Mouse (Mus musculus) activated CD4-positive, CD25-positive, alpha-beta regulatory T cell, adult 4 months (primary cell): ENCODE results near the gene Chst15. TPM values are rescaled to one million over a fixed set of nuclear protein-coding genes. Genes with fewer than 3 reads are reported as not detected.

ENCODE experiments used
- ATAC-seq: one replicate; pipeline ENCODE4 v1.8.0; 2017
- polyA plus RNA-seq, 2 experiments: library from polyadenylated mRNA; unstranded; fragments of 100-300 nt; shearing (Covaris generic); gene quantifications; one replicate each; pipeline ENCODE4 v1.2.1; 2017

Gene Chst15
- polyA plus RNA-seq, 2 experiments from 2014 or later = 2.1 to 4.0 TPM

DNA sequence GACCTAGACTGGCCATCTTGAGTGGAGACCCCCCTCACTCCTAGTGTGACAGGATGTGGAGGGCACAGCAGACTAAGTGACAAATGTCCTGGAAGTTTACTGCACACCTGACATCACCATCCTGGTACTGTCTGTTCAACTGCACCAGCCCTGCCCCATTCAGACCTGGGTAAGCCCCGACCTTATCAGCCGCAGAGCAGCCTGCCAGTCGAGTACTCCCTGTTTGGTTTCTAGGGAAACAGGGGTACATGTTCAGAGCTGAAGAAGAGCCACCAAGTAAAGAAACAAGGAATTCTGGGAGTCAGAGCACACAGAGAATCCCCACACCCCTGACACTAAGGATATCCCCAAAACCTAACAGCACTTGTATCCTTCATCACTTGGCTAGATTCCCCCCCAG is 55.1 kb downstream of the Chst15 start:
- no peak for ATAC-seq

DNA sequence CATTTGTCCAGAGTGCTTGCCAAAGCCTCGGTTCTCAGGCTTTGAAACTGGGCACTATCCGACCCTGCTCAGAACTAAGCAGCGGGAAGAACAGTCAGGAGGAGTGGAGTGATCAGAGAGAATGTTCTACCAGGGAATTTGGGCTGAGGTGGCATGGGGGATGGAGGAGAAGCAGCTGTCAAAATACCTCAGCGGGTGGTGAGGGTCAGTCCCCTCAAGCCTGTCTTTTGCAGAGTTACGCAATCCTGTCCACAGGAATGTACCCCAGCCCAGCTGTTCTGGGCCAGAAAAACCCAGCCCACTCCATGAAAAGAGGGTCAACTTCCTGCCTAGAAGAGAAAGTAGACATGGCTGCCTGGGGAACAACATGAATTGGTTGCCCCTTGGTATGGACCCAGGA is 56.4 kb downstream of the Chst15 start:
- ATAC-seq = no peak

DNA sequence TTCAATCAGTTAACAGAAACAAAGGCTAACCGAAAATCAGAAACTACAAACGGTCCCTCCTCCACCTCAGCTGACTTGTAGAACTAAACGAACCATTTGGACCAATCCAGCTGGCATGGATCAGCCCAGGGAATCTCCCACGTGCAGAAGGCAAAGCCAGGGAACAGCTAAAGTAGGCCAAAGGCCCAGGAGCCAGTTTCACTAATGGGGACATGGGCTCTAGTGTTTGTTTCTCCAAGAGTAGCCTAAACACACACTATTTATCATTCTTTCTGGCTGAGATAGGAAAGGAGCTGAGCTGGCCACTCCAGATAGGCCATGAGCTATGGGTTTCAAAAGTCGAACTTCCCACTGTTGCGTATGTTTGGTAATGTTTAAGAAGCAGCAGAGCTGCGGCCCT is 58.2 kb downstream of the Chst15 start:
- no peak for ATAC-seq

DNA sequence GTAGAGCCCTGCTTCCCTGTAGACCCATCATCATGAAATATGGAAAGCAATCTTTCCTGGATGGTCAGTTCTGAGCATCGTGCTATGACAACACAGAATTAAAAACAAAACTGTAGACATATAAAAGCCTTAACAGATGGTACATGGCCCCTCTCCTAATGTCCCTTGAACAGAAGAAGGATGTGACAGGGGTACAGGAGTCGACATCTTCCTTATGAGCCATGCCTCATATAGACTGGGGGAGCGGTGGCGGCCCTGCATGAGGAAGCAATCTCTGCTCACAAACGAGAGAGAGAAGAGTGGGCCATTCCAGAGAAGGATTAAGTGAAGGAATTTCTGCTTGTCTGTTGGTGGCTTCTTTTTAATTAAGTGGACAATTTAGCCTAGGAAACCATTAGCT is 58.8 kb downstream of the Chst15 start:
- ATAC-seq = no peak

DNA sequence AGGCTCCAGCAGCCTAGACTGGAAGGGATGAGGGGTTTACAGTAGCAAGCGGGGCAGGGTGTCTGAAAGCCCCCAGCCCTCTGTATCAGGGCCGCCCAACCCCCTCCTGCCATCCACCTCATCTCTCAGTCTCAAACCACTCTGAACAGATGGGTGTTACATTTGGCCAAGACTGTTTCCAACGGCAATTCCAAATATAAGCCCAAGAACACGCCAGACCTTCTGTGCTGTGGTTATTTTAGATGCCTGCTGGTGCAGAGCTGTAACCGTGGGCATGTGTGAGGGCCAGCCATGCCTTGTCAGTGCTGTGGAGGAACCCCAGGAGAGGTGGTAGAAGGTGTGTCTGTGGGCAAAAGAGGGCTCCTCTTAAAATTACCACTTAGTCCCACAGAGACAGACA is 63.5 kb downstream of the Chst15 start:
- no peak for ATAC-seq

DNA sequence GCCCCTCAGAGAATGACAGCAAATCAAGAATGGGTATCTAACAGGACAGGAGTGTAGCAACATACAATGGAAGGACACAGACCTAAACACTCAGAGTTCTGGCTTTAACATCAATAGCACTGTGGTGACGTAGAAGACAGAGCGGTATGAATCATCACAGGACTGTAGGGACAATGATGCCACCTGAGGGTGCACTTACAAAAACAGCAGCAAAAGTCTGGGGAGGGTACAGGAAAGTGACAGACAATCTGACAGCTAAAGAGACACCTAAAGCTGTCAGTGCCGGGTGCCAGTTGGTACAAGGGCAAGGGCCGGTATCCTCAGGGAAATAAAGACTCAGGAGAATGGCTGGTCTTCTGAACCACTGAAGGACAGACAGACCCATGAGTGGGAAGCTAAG is 64.0 kb downstream of the Chst15 start:
- ATAC-seq = no peak

DNA sequence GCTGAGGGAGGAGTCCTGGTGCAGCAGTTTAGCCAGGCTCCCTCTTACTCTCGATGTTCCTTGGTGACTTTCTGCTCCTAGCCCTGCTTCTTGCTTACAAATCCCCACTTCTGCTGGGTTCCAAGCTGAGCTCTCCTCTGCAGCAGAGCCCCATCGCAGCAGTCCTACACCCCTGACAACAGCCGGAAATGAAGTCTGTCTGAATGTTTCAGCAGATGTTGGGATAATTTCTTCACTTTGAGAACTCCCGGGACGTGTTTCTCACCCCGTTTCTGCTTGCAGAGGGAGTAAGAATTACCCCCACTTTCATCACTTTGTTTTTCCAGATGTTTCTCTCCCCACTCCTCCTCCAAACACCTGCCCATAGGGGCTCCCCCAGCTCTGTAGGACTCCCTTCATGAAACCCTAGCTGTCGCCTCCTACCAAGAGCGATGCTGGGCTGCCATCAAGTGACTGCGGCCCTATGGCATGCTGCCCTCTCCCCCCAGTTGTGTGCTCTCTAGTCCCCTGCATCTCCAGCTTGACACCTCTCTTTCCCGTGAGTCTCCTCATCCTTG is 67.4 kb downstream of the Chst15 start:
- no peak for ATAC-seq

DNA sequence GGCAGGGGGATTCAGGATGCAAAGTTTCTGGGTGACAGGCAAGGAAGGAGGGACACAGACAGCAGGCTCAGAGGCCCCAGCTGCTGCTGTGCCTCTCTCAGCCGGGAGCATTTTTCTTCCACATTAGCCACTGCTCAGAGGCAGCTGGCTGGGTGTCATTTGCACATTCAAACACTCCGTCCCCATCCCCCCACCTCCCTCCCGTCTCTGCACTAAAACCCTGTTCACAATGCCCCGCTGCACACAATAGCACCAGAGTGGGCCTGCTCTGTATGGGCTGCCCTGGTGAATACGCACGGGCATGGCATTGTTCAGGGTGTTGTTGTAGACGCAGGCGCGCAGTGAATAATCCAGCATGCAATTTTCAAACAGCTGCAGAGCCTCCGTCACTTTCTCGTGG is 69.5 kb downstream of the Chst15 start:
- no peak for ATAC-seq

DNA sequence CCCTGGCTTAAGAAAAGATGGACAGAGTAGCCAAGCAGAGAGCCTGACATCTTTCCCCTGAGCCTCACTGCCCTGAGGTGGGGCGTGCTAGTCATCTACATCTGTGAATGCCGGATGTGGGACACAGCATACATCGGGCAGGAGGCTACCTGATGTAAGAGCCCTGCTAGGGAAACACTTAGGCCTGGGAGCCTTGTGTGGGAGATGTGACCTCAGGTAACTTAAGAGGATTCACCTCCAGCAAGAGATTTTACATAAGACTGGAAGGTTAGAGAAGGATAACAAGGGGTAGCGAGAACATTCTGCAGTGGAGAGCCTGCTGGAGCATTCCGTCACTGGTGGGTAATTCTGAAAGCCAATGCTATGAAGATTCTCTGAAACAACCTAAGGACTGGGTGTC is 69.9 kb downstream of the Chst15 start:
- no peak for ATAC-seq

DNA sequence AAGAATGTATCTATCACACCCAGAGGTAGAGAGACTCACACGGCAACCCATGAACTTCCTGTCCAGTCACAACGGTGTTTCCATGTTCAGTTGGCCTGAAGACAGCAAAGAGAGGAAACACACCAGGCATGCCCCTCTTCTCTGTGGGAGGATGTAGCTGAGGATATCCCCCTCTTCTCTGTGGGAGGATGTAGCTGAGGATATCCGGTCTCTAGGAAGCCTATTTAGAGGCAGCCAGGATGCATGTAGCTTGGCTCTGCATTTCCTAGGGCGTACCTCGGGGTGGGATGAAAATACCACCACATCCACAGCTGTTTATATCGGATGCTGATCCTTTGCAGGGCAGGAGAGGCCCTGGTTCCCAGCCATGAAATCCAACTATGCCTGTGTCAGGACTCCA is 71.3 kb downstream of the Chst15 start:
- ATAC-seq = no peak

DNA sequence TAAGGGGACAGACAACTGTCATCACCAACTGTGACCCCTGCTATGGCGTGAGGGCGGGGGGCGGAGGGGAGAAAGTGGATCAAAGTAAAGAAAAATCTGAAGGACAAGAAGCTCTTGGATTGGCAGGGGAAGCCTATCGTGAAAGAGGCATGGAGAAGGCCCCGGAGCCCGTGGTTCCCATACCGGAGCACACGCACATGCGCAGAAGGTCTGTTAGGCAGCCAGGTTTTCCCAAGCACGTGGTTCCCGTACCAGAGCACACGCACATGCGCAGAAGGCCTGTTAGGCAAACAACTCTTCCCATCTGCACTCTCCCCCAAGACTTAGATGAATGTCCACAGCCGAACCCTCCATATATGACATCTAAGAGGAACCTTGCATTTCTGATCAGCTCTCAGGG is 72.4 kb downstream of the Chst15 start:
- no peak for ATAC-seq

DNA sequence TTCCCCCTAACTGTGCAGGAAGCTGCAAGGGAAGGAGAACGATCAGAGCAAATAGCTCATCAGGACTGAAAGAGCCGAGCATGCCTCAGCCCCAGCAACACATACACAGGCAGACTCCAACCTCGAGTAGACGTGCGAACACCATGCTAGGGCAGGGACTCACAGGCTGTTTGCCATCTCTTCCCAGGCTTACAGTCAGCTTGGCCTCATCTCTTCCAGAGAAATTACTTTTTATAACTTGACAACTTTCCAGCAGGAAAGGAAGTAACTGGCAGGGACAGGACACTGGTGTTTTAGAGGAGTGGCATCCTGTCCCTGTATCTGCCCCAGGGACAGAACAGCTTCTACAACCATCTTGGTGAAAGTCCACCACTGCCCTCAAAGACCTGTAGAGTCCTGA is 73.8 kb downstream of the Chst15 start:
- ATAC-seq = no peak

DNA sequence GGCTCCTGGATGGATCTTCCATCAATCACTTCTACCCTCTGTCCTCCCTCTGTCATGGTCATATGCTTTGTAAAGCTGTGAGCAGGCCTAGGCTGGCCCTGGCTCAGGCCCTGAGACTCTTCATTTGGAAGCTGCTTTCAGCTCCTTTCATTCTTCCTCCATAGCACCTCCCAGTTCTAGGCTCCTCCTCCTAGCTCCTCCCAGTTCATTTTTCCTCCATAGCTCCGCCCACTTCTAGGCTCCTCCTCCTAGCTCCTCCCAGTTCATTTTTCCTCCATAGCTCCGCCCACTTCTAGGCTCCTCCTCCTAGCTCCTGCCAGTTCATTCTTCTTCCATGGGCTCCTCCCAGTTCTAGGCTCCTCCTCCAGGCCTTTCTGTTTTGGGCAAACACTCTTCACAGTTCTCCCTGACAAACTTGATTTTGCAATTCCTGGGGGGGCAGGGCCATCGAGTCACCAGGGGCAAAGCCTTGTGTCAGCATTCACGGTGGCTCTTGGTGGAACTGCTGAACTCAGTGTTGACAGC is 74.3 kb downstream of the Chst15 start:
- ATAC-seq = no peak

DNA sequence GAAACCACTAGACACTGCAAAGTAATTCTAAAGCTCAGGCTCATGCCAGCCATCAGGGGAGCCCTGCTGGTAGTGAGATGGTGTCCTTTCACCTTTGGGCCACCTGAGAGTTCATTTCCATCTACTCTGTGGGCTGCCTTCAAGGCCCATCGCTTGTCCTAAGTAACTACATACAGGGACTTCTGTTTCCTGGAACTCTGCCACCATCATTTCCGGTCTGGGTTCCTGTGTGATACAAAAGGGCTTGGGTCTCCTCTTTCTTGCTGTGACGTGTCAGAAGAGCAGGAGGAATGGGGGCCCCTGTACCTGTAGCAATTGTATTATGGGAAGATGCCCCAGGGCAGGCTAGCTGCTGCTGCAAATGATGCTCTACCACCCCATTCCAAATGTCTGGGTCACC is 78.1 kb downstream of the Chst15 start:
- no peak for ATAC-seq

DNA sequence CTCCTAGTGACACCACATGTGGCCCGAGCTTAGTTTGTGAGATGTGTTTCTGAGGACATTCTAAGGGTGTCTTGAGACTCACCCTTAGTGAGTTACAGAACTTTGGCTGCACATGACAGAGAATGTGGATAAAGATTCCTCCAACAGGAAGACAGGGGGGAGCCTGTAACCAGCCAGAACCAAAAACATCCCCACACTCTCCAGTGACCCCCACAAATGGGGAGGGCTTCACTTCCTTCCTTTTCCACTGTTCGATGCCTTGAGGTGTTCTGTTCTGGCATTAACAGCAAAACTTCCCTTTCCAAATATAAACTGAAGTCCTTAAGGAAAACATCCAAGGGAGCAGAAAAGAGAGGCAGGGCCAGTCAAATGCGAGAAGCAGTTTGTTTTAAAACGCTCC is 79.8 kb downstream of the Chst15 start:
- no peak for ATAC-seq

DNA sequence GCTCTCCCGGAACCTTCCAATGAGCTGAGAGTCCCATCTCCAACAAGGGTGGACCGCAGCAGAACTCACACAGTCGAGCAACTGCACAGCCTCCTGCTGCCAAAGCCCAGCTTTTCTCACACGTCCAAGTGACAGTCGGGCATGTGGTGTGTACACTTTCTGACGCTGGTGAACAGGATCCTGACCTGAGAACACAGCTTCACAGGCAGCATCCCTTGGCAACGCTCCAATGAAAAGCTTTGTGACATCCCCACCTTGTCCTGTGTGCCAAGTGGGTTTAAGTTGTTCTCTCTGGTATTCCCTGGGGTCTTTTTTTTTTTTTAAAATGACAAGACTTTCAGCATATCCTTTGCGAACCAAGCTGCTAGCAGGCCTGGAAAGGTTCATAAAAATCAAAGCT is 80.2 kb downstream of the Chst15 start:
- no peak for ATAC-seq

DNA sequence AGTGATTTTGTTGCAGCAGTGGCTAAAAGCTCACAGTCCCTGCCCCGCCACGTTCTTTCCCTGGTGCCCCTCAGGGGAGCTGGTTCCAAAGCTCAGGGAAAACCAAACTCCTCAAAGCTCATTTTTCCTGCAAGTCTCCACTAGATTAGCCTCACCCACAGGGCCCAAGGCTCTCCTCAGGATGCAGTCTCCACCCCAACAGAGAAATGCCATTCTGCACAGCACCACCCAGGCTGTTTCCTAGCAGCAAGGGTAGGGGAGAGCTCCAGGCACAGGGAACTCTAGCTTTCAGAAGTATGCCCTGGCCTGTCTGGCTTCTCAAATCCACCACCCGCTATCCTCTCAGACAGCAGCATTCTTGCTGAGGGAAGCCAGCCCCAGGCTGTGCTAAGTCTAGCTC is 82.8 kb downstream of the Chst15 start:
- ATAC-seq = no peak

DNA sequence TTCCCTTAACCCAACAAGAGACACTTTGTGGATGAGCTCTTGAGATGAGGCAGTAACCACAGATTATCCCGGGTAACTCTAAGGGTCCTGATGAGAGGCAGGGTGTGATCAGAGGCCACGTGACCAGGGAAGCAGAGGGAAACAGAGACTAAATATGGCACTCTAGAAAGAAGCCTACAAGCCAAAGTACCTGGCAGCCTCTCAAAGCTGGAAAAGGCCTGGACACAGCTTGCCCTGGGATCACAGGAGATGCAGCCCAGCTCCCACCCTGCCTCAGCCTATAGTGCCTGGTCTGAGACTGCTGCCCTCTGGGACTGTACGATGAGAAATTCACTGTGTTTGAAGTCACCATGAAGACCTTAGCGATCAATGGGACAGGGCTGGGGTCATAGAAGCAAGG is 83.3 kb downstream of the Chst15 start:
- no peak for ATAC-seq

DNA sequence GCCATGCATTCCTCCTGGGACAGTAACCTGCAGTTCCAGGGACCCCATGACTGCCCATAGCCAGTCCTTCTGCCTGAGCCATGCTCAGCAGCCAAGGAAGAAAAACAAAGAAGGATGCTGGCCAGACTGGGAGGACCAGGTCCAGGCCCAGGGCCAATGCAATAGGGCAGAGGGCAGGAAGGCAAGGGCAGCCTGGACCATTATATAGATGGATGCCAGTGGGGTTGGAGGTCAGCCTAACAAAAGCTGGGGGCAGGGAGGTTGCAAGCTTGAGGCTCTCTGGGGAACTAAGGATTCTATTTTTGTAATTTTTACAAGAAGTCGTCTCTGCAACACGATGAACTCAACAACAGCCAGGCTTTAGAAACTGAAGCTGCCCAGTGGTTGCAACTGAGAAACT is 84.1 kb downstream of the Chst15 start:
- no peak for ATAC-seq

DNA sequence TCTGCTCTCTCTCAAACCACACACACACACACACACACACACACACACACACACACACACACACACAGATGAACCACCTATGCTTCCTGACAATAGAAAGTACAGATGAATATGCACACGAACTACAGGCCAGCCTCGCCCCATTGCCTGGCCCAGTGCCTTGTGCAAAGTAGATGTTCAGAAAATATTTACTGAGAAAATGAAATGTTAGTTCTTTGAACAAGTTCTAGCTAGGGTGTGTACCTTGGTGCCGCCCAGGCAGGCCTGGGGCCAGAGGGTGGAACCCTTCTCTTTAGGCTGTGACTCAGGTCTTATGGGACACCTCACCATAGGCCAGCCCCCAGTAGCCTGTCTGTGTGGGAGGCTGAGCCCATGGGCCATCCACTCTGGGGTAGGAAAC is 85.6 kb downstream of the Chst15 start:
- ATAC-seq = no peak

DNA sequence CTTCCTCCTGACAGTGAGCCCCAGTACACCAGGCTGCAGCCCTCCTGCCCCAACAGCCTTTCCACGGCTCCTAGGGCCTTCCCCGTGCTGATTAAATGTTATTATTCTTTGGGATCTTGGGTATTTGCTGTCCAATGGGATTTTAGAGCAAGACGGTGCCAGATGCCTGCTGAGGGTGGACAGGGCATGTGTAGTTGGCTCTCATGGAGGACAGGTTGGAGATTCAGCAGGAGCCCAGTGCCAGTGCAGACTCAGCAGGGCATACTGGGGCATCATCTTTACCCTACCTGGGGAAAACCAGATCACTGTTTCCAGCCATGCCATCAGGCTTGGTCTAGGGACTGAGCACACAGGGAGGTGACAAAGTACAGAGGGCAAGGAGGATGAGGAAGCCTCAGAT is 86.1 kb downstream of the Chst15 start:
- no peak for ATAC-seq

DNA sequence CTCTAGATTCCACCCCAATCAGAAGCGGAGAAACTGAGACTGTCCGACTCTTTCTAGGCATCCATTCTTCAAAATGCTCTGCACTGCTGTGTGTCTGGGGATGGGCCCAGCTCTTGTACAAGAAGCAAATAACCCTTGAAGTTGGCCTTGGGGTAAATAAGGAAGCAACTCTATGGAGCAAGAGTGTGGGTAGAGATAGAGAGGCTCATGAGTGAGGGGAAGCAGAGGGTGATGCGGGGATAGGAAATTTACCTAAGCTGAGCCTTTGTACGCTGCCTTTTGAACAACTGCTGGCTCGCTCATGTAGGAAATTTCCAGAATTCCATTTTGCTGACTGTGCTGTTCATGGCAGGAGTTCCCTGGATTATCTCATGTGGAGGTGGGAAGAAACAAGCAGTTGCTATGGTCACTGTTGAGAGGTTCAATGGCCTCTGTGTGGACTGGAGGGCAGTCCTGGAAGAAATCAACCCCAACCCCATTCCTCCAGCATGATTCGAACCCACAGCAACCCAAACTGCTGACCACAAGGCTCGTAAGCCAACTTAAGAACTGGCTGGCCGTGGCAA is 89.9 kb downstream of the Chst15 start:
- no peak for ATAC-seq

DNA sequence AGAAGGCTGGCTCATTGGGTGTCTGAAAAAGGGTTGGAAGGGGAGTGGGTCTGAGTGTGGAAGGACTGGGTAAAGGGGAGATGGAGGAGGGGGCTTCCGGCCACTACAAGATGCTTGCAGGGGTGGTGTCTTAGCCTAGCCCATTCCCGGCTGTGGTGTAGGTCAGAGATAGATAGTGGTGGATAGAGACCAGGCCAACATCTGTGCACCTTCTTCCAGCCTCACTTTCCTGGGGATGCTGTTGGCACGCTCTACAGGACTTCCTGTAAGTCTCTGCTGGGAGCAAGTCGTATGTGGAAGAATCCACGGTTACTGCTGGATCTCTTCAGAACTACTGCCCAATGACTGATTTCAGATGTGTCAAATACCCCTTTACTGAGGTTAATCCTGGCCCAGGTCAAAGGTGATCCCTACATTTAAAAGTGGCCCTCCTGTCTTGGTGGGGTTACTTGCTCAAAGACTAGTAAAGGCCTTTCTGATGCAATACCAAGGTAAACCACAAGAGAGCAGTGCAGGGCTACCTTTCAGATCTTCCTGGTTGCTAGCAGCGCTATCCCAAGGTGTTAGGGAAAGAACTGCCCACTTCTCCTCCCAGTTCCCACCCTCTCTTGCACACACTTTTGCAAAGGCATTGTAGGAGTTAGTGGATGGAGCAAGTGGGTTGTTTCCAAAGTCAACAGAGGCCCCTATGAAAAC is 90.5 kb downstream of the Chst15 start:
- peak; percentile 32 for ATAC-seq

DNA sequence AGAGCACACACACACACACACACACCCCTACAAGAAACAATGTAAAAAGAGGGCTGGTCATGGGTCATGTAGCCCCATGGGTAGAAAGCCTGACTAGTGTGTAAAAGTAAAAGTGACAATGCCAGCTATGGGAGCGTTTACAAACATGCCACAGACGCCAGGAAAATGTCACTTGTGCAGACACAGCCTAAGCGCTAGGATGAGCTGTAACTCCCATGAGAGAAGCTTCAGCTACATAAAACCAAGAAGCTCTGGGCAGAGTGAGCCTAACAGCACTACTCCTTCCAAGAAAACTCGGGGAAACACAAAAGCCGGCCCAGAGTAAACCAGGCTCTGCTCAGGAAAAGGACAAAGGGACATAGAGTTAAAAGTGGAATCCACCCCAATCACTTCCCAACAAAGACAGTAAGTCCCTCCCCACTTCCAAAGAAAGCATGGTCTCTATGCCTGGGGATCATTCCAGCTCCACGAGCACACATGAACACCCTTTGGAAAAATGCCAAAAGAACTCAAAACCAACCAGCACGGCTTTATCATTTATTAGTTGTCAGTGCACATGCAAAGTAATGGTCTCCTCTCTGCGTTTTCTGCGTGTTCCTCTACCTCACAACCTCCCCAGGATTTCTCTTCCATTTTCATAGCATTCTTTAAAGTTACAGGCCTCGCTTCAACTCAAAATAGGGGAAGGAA is 93.4 kb downstream of the Chst15 start:
- no peak for ATAC-seq
